Mouse (Mus musculus): ENCODE measurements around the gene Ncan.
"Not testable (repeated sequence)": the region's sequence is repeated elsewhere in the genome, so short reads cannot be mapped to it uniquely, and the experiment has no call there.

DNA sequence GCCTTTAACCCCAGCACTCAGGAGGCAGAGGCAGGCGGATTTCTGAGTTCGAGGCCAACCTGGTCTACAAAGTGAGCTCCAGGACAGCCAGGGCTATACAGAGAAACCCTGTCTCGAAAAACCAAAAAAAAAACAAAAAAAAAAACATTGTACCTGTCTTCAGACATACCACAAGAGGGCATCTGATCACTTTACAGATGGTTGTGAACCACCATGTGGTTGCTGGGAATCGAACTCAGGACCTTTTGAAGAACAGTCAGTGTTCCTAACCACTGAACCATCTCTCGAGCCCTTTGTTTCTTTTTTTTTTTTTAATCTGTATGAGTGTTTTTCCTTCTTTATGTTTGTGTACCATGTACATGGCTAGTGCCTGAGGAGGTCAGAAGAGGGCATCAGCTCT, 70.2 kb downstream of the Ncan start:
- not testable (repeated sequence) for TF ChIP-seq CTCF (IDR thresholded peaks at IDR 0.05; ENCODE audit: extremely low read depth, insufficient read depth, insufficient read length, insufficient replicate concordance); POLR2A (IDR thresholded peaks at IDR 0.05; ENCODE audit: low read depth, low read length)
